Mouse (Mus musculus) heart, postnatal 36 days (tissue): ENCODE data around the gene Bri3. TPM values are rescaled to one million over a fixed set of nuclear protein-coding genes. Genes with fewer than 3 reads are reported as not detected.

Source experiments
- DNase-seq, 2 experiments: peaks; one replicate each; pipeline ENCODE4 v3.0.0; 2021 to 2022
- intact Hi-C: fragments of 180-260 bp; cut with DNase I; formaldehyde crosslinking; loops from one replicate; pipeline ENCODE4 v1.15.1; 2025
- total RNA-seq, 2 experiments: library from RNA; stranded (reverse); gene quantifications; 2 replicates each; pipeline ENCODE4 v1.2.3; 2021

The Bri3 gene
- total RNA-seq, 2 experiments from 2014 or later = 129 to 137 TPM

GRCm38 (mm10) chr5:144473056-144473455 lies 228.8 kb downstream of the Bri3 start:
- intact Hi-C loops = no loop called here
- no peak for DNase-seq

- DNase-seq = no peak
- intact Hi-C loops = no loop called here
Measured at GRCm38 (mm10) chr5:144479677-144480171, 235.5 kb downstream of the Bri3 start.

- intact Hi-C loops = no loop called here
- DNase-seq = no peak
Measured at GRCm38 (mm10) chr5:144483659-144484375, 239.6 kb downstream of the Bri3 start.

GRCm38 (mm10) chr5:144491308-144491707 lies 247.1 kb downstream of the Bri3 start:
- intact Hi-C loops = no loop called here
- DNase-seq = peak; percentile 12 to 17

Other genes starting within 250 kb of the Bri3 start
- 10 to 100 TPM; 30.4 to 30.5 TPM for gene Ccz1, start 229.6 kb upstream of the Bri3 start, total RNA-seq
- not detected for gene Ocm, start 217.8 kb upstream of the Bri3 start, total RNA-seq
- 10 to 100 TPM; 26.0 to 27.2 TPM for gene Lmtk2, start 144.0 kb upstream of the Bri3 start, total RNA-seq
- not detected for gene Bhlha15, start 54.2 kb upstream of the Bri3 start, total RNA-seq
- gene Tecpr1, start 20.8 kb upstream of the Bri3 start, total RNA-seq = 10 to 100 TPM; 27.0 to 31.8 TPM
- gene Baiap2l1, start 113.7 kb downstream of the Bri3 start, total RNA-seq = 1 to 10 TPM; 5.1 to 7.0 TPM